Mouse (Mus musculus) lung, postnatal 0 days (tissue): ENCODE results near the gene Panx3.

Experiments
- CTCF ChIP-seq: IDR thresholded peaks from 2 replicates; pipeline ENCODE4 v1.5.1; 2016; ENCODE audit warnings: antibody characterized with exemption, mild to moderate bottlenecking
- EP300 ChIP-seq: IDR thresholded peaks from 2 replicates; pipeline ENCODE4 v1.6.1; 2016; ENCODE audit warnings: antibody characterized with exemption, mild to moderate bottlenecking, control low read depth

GRCm38 (mm10) chr9:37687941-37688303 lies 18.9 kb upstream of the Panx3 start:
- TF ChIP-seq CTCF (peak; percentile 10; the same call in 1 of the 2 replicates), EP300 (no peak)
